Comparison of ENCODE assay signal across 8 mouse cellular contexts in genomic region chr17:56018347-56019131, GRCm38 (mm10). TPM values are rescaled to one million over a fixed set of nuclear protein-coding genes. Genes with fewer than 3 reads are reported as not detected.
DNase-seq lines count a peak whose midpoint lies in the region; ATAC-seq and TF ChIP-seq lines count a peak whose summit lies in the region.

No protein-coding gene starts in this region.

- 79% methylated on average over 20 of the region's 20 CpGs for WGBS in hindbrain, embryonic 12.5 days
- 73% methylated on average over 20 of the region's 20 CpGs for WGBS in midbrain, postnatal 0 days

- no peak overlapping the region; the same call in 1 of the 2 replicates for H3K9ac ChIP-seq in hindbrain, embryonic 12.5 days
- H3K9ac ChIP-seq in midbrain, postnatal 0 days (replicated peaks; ENCODE audit: low read length, poor library complexity, severe bottlenecking) = no peak overlapping the region

- H3K36me3 ChIP-seq in hindbrain, embryonic 12.5 days = peaks cover 58% of the 10 kb centered on the region
- H3K36me3 ChIP-seq in midbrain, postnatal 0 days (ENCODE audit: insufficient read depth, low read length) = peaks cover 51% of the 10 kb centered on the region

- peak; percentile 45 for DNase-seq in gastrocnemius, postnatal 10 days
- DNase-seq in gastrocnemius, postnatal 4 days (ENCODE audit: low spot score in 2 of 2) = no peak
- DNase-seq in CD8-positive naive resting alpha-beta T cell, adult 2 months (ENCODE audit: low read depth in 2 of 2, low spot score in 2 of 2) = peak; percentile 50 to 68
- peak; percentile 78 for DNase-seq in cerebellum, adult 8-10 months
- peak; percentile 64 to 68 for DNase-seq in left cerebral cortex, postnatal 36 days (ENCODE audit: low spot score in 2 of 2)
- peak; percentile 66 for DNase-seq in midbrain, postnatal 0 days (ENCODE audit: low spot score)
- peak; percentile 79 to 83 for DNase-seq in thymus, postnatal 36 days

- H3K4me3 ChIP-seq in hindbrain, embryonic 12.5 days = no peak overlapping the region
- H3K4me3 ChIP-seq in midbrain, postnatal 0 days (ENCODE audit: low read depth, low read length) = no peak overlapping the region

- no peaks in the 10 kb centered on the region for H3K27me3 ChIP-seq in hindbrain, embryonic 12.5 days
- H3K27me3 ChIP-seq in midbrain, postnatal 0 days (ENCODE audit: insufficient read depth, low read length) = no peaks in the 10 kb centered on the region

- H3K27ac ChIP-seq in hindbrain, embryonic 12.5 days = 0 out of 2 replicates have a peak overlapping the region, but pooled peaks have one; percentile 17
- H3K27ac ChIP-seq in midbrain, postnatal 0 days (ENCODE audit: low read depth, low read length) = peak overlapping the region; percentile 14; the same call in 1 of the 2 replicates

- no peaks in the 10 kb centered on the region for H3K9me3 ChIP-seq in hindbrain, embryonic 12.5 days (replicated peaks)
- no peaks in the 10 kb centered on the region for H3K9me3 ChIP-seq in midbrain, postnatal 0 days (ENCODE audit: low read length)

- intact Hi-C loops in left cerebral cortex, postnatal 36 days (cut with DNase I) = no loop called here

- H3K4me1 ChIP-seq in hindbrain, embryonic 12.5 days = peaks cover 13% of the 10 kb centered on the region
- 0 out of 2 replicates have a peak, but pooled peaks cover 3% of the 10 kb centered on the region for H3K4me1 ChIP-seq in midbrain, postnatal 0 days (ENCODE audit: insufficient read depth, low read length)

- no peak overlapping the region for H3K4me2 ChIP-seq in hindbrain, embryonic 12.5 days (replicated peaks)
- H3K4me2 ChIP-seq in midbrain, postnatal 0 days (ENCODE audit: low read depth, low read length, poor library complexity, severe bottlenecking) = no peak overlapping the region

- peak; percentile 30; the same call in 1 of the 2 replicates for ATAC-seq in hindbrain, embryonic 12.5 days (ENCODE audit: low FRiP score)
- peak; percentile 55 for ATAC-seq in midbrain, postnatal 0 days (ENCODE audit: low FRiP score)

- peak; percentile 70 for TF ChIP-seq CTCF in midbrain, postnatal 0 days (IDR thresholded peaks at IDR 0.05)

RNA-seq across cellular contexts. Expression of gene Mpnd, which starts 13.0 kb away (rescaled TPM):
- total RNA-seq in gastrocnemius, postnatal 10 days (2021) = 10 to 100 TPM; 31.6 to 36.9 TPM
- 10 to 100 TPM; 32.7 to 44.3 TPM for total RNA-seq in gastrocnemius, postnatal 4 days (2021)
- polyA plus RNA-seq in hindbrain, embryonic 12.5 days (2016; fragmentation: Nextera tagmentation; extraction: Ambion mirVana) = 196 and 209 TPM in 2 replicates
- total RNA-seq in left cerebral cortex, postnatal 36 days (2021) = 100 to 1,000 TPM in 1 of 2 experiments, 10 to 100 TPM in 1; 92.7 to 105 TPM
- total RNA-seq in midbrain, postnatal 0 days (2014; rRNA removed) = 145 and 293 TPM in 2 replicates
- 91.6 and 99.2 TPM in 2 replicates for polyA plus RNA-seq in midbrain, postnatal 0 days (2015; fragmentation: Nextera tagmentation; extraction: Ambion mirVana)

RNA-seq across cellular contexts. Expression of gene Stap2, which starts 13.2 kb away (rescaled TPM):
- 1 to 10 TPM; 4.7 to 8.1 TPM for total RNA-seq in gastrocnemius, postnatal 10 days (2021)
- total RNA-seq in gastrocnemius, postnatal 4 days (2021) = 1 to 10 TPM; 7.0 TPM
- 6.5 and 6.6 TPM in 2 replicates for polyA plus RNA-seq in hindbrain, embryonic 12.5 days (2016; fragmentation: Nextera tagmentation; extraction: Ambion mirVana)
- 1 to 10 TPM; 2.3 to 3.1 TPM for total RNA-seq in left cerebral cortex, postnatal 36 days (2021)
- 1.8 and 2.4 TPM in 2 replicates for total RNA-seq in midbrain, postnatal 0 days (2014; rRNA removed)
- polyA plus RNA-seq in midbrain, postnatal 0 days (2015; fragmentation: Nextera tagmentation; extraction: Ambion mirVana) = 4.3 TPM in 2 replicates

RNA-seq across cellular contexts. Expression of gene Sh3gl1, which starts 17.9 kb away (rescaled TPM):
- 10 to 100 TPM; 25.7 to 35.0 TPM for total RNA-seq in gastrocnemius, postnatal 10 days (2021)
- 10 to 100 TPM; 56.0 to 59.9 TPM for total RNA-seq in gastrocnemius, postnatal 4 days (2021)
- polyA plus RNA-seq in hindbrain, embryonic 12.5 days (2016; fragmentation: Nextera tagmentation; extraction: Ambion mirVana) = 141 and 144 TPM in 2 replicates
- total RNA-seq in left cerebral cortex, postnatal 36 days (2021) = 10 to 100 TPM; 39.3 to 45.1 TPM
- 64.1 and 71.4 TPM in 2 replicates for total RNA-seq in midbrain, postnatal 0 days (2014; rRNA removed)
- 83.2 and 84.8 TPM in 2 replicates for polyA plus RNA-seq in midbrain, postnatal 0 days (2015; fragmentation: Nextera tagmentation; extraction: Ambion mirVana)

RNA-seq across cellular contexts. Expression of gene Chaf1a, which starts 21.7 kb away (rescaled TPM):
- total RNA-seq in gastrocnemius, postnatal 10 days (2021) = 1 to 10 TPM; 3.6 to 8.7 TPM
- 10 to 100 TPM; 13.4 to 14.0 TPM for total RNA-seq in gastrocnemius, postnatal 4 days (2021)
- polyA plus RNA-seq in hindbrain, embryonic 12.5 days (2016; fragmentation: Nextera tagmentation; extraction: Ambion mirVana) = 26.8 and 30.2 TPM in 2 replicates
- total RNA-seq in left cerebral cortex, postnatal 36 days (2021) = 1 to 10 TPM; 2.2 to 2.7 TPM
- total RNA-seq in midbrain, postnatal 0 days (2014; rRNA removed) = 2.7 and 3.1 TPM in 2 replicates
- polyA plus RNA-seq in midbrain, postnatal 0 days (2015; fragmentation: Nextera tagmentation; extraction: Ambion mirVana) = 2.4 and 2.8 TPM in 2 replicates

RNA-seq across cellular contexts. Expression of gene Fsd1, which starts 32.2 kb away (rescaled TPM):
- total RNA-seq in gastrocnemius, postnatal 10 days (2021) = 1 to 10 TPM in 1 of 2 experiments, under 1 TPM in 1; 0.49 to 1.0 TPM
- under 1 TPM in 1 of 2 experiments, not detected in 1; 0.32 TPM for total RNA-seq in gastrocnemius, postnatal 4 days (2021)
- 96.4 and 103 TPM in 2 replicates for polyA plus RNA-seq in hindbrain, embryonic 12.5 days (2016; fragmentation: Nextera tagmentation; extraction: Ambion mirVana)
- 10 to 100 TPM; 75.0 to 97.4 TPM for total RNA-seq in left cerebral cortex, postnatal 36 days (2021)
- 122 and 129 TPM in 2 replicates for total RNA-seq in midbrain, postnatal 0 days (2014; rRNA removed)
- 188 and 225 TPM in 2 replicates for polyA plus RNA-seq in midbrain, postnatal 0 days (2015; fragmentation: Nextera tagmentation; extraction: Ambion mirVana)

Comparison
In these comparisons a context has a peak if more than half of its experiments do, and no peak if none do; other contexts are left out.
1. DNase-seq: peak in gastrocnemius, postnatal 10 days (single experiment), CD8-positive naive resting alpha-beta T cell, adult 2 months (2 of 2), cerebellum, adult 8-10 months (single experiment), left cerebral cortex, postnatal 36 days (2 of 2), midbrain, postnatal 0 days (single experiment) and thymus, postnatal 36 days (2 of 2); none in gastrocnemius, postnatal 4 days (0 of 2).